Mouse (Mus musculus) neural tube, embryonic 15.5 days (tissue): ENCODE data around the gene Als2cl. TPM values are rescaled to one million over a fixed set of nuclear protein-coding genes. Genes with fewer than 3 reads are reported as not detected.

Experiments used
- ATAC-seq: fragments of 200-750 bp; cut with Nextera tagmentation; 2 replicates; pipeline ENCODE4 v1.8.0; 2017; ENCODE audit warnings: mild to moderate bottlenecking, moderate TSS enrichment, moderate library complexity; ENCODE audit not compliant: low FRiP score
- H3K27ac ChIP-seq: fragments of 300-500 bp; sonication (generic); replicated peaks from 2 replicates; pipeline ENCODE4 v1.5.1; 2015; ENCODE audit warnings: mild to moderate bottlenecking, inconsistent platforms
- H3K27me3 ChIP-seq: fragments of 300-500 bp; sonication (generic); replicated peaks from 2 replicates; pipeline ENCODE4 v1.6.1; 2015; ENCODE audit warnings: inconsistent platforms
- H3K36me3 ChIP-seq: fragments of 300-500 bp; sonication (generic); 2 replicates; pipeline ENCODE4 v1.6.1; 2015; ENCODE audit warnings: inconsistent platforms
- H3K4me1 ChIP-seq: fragments of 300-500 bp; sonication (generic); 2 replicates; pipeline ENCODE4 v1.6.1; 2015; ENCODE audit warnings: inconsistent platforms
- H3K4me2 ChIP-seq: fragments of 300-500 bp; sonication (generic); 2 replicates; pipeline ENCODE4 v1.6.1; 2015; ENCODE audit warnings: inconsistent platforms, mild to moderate bottlenecking, moderate library complexity
- H3K4me3 ChIP-seq: fragments of 300-500 bp; sonication (generic); replicated peaks from 2 replicates; pipeline ENCODE4 v1.5.1; 2015; ENCODE audit warnings: mild to moderate bottlenecking, inconsistent platforms
- H3K9ac ChIP-seq: fragments of 300-500 bp; sonication (generic); replicated peaks from 2 replicates; pipeline ENCODE4 v1.6.1; 2015; ENCODE audit warnings: mild to moderate bottlenecking, inconsistent platforms
- H3K9me3 ChIP-seq: fragments of 300-500 bp; sonication (generic); replicated peaks from 2 replicates; pipeline ENCODE4 v1.6.1; 2016; ENCODE audit warnings: inconsistent platforms
- WGBS: fragments of 180-500 bp; shearing (Covaris S2); methylation state at CpG from one replicate; pipeline ENCODE4 v1.1.7; 2015; ENCODE audit warnings: mixed read lengths; 5-methylcytosine and 5-hydroxymethylcytosine counted together
- polyA plus RNA-seq: library from polyadenylated mRNA; unstranded; fragments of >200 nt; fragmentation: Nextera tagmentation; extraction: Ambion mirVana; gene quantifications from 2 replicates; pipeline ENCODE4 v1.2.1, GENCODE M21; 2015

The Als2cl gene
- polyA plus RNA-seq, 1 experiment from 2014 or later = 3.2 TPM

DNA sequence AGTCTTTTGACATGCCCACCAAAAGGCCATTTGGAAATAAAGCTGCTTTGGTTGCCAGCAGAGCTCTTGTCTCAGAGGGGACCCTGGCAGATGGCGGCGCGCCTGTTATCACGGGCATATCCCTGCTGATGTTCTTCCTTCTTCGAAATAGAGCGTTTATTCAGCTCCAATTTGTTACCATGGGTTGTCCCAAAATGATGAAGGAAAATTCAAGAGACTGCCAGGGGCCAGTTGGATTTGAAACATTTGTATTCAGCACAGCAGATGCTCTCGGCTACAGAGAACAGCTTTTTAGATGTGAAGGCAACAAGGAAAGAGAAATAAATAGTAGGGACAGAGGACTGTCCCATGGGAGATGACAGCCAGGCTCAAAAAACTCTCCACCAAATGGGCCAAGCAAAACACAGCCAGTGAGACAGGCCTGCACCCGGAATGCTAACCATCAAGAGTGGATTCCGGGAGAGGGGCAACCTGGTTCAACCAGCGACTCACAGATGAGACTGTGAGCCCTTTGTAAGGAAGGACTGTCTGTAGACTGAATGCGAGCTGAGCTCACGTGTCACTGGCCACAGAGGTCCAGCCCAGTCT, 54.3 kb downstream of the Als2cl start:
- 45% methylated on average over 12 of the region's 12 CpGs for WGBS
- Histone ChIP-seq H3K36me3 (no peaks in the 10 kb centered on the region), H3K9ac (no peak overlapping the region), H3K9me3 (no peaks in the 10 kb centered on the region), H3K27me3 (no peaks in the 10 kb centered on the region), H3K4me3 (no peak overlapping the region), H3K4me2 (no peak overlapping the region), H3K27ac (peak overlapping the region; percentile 74), H3K4me1 (peaks cover 14% of the 10 kb centered on the region)
- peak; percentile 69 for ATAC-seq

DNA sequence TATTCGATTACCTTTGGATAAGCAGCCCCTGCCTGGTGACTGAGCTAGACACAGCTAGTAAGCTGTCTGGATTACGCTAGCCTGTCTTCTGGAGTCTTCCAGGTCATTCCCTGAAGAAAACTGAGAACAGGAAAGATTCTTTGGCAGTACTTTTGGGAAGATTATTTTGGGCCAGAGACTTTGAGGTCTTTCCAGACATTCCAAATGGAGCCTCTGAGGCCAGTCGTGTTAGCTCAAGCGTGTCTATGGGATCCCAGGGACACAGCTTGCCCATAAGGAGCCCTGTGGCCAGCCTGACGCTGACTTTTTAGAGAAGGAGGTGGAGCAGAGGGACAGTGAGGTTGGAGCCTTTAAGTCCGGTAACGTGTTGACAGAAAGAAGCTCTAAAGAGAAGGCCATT, 56.3 kb downstream of the Als2cl start:
- Histone ChIP-seq H3K36me3 (no peaks in the 10 kb centered on the region), H3K4me3 (no peak overlapping the region), H3K4me2 (no peak overlapping the region), H3K27ac (no peak overlapping the region), H3K9me3 (no peaks in the 10 kb centered on the region), H3K27me3 (no peaks in the 10 kb centered on the region), H3K9ac (no peak overlapping the region), H3K4me1 (peaks cover 14% of the 10 kb centered on the region)
- 82% methylated on average over 7 of the region's 7 CpGs for WGBS
- ATAC-seq = no peak

DNA sequence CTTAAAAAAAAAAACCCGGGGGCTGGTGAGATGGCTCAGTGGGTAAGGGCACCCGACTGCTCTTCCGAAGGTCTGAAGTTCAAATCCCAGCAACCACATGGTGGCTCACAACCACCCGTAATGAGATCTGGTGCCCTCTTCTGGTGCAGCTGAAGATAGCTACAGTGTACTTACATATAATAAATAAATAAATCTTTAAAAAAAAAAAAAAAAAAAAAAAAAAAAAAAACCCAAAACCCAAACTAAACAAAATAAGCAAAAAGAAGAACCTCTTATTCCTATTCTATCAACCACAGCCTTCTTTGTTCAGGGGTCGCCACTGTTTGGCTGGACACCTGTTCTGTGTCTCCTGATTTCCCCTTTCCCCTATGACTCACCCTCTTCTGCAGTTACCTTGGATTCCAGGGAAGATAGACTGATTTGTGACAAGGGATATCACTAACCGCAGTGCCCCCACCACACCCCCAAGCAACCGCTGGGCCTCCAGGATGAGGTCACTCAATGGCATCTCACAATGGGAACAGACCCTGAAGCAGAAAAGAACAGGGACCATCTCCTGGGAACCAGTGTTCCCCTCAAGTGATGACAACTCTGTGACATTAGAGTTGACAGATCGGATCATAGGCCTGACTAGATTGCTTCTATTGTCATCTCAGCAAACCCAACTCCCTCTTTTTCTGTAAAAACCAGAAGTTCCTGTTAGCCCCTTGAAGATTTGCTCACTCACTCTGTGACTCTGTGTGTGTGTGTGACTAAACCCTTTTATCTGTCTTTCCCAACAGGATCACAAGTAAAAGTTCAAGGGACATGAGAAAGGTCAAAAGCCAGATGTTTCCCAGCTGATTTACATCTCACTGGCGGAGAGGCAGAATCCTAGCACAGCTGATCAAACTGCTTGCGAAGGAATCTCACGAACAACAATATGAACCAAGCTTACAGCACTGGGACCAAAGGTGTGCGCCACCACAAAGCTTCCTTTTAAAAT, 58.1 kb downstream of the Als2cl start:
- H3K36me3 ChIP-seq = no peaks in the 10 kb centered on the region
- no peak overlapping the region for H3K4me3 ChIP-seq
- no peak for ATAC-seq
- 79% methylated on average over 12 of the region's 12 CpGs for WGBS
- H3K27ac ChIP-seq = no peak overlapping the region
- no peaks in the 10 kb centered on the region for H3K9me3 ChIP-seq
- H3K9ac ChIP-seq = no peak overlapping the region
- H3K4me1 ChIP-seq = peaks cover 10% of the 10 kb centered on the region
- no peak overlapping the region for H3K4me2 ChIP-seq
- no peaks in the 10 kb centered on the region for H3K27me3 ChIP-seq

DNA sequence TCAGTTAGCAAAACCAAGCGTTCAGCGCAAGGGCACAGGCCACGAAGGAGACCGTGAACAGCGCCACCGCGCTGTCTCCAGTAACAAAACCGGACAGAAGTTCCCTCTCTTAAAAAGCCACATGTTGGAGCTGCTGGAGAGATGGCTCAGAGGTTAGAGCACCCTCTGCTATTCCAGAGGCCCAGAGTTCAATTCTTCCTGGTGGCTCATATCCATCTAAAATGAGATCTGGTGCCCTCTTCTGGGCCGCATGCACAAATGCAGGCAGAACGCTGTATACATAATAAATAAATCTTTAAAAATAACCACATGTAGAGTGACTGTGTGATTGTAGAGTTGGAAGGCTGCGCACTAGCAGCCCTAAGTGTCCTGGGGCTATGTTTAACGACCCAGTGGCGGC, 64.6 kb downstream of the Als2cl start:
- Histone ChIP-seq H3K27ac (no peak overlapping the region), H3K27me3 (peaks cover 17% of the 10 kb centered on the region; the same call in 1 of the 2 replicates), H3K9ac (no peak overlapping the region), H3K36me3 (no peaks in the 10 kb centered on the region), H3K4me2 (0 out of 2 replicates have a peak overlapping the region, but pooled peaks have one; percentile 39), H3K4me3 (no peak overlapping the region), H3K4me1 (peaks cover 13% of the 10 kb centered on the region), H3K9me3 (no peaks in the 10 kb centered on the region)
- 37% methylated on average over 13 of the region's 13 CpGs for WGBS
- ATAC-seq = no peak

DNA sequence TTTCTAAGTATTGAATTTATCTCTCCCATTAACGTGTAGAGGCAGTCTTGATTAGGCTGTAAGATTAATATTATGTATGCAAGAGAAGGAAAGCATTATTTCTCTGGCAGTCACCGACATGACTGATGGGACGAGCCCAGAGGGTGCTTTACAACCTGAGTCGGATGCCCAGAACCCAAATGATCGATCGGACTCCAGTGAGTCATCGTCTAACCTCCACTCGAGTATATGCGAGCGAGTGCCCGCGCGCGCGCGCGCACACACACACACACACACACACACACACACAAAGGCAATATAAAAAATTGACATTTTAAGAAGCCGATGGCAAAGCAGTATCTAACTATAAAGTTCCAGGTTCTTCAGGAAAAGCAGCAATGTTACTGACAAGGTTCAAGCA, 65.7 kb downstream of the Als2cl start:
- Histone ChIP-seq H3K9me3 (no peaks in the 10 kb centered on the region), H3K4me1 (peaks cover 13% of the 10 kb centered on the region), H3K4me2 (peak overlapping the region; percentile 39), H3K36me3 (no peaks in the 10 kb centered on the region), H3K9ac (no peak overlapping the region), H3K4me3 (peak overlapping the region; percentile 8; the same call in 1 of the 2 replicates), H3K27ac (no peak overlapping the region), H3K27me3 (peaks cover 17% of the 10 kb centered on the region; the same call in 1 of the 2 replicates)
- ATAC-seq = peak; percentile 22; the same call in 1 of the 2 replicates
- 10% methylated on average over 18 of the region's 18 CpGs for WGBS

DNA sequence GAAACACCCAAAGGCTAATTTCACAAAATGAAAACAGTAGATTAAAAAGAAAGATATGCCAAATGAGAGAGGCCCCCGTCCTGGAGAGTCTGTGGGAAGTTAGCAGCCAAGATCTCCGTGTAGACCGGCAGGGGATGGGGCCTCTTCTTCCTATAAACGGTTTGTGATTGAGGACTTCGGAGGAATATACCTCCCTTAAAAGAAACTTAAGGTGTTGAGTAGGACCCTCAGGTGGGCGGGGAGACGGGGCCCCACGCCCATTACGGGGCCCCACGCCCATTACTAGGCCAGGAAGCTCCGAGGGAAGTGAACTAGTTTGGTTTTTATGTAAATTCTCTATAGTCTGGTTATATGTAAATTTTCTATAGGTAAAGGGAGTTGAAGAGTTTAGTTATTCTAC, 66.3 kb downstream of the Als2cl start, which contains the start of gene Tdgf1:
Gene Tdgf1 (minus strand): TSS at position 233 of the 400 bp plus-strand sequence.
- H3K9ac ChIP-seq = no peak within 1 kb of the TSS
- peaks cover 17% of the 10 kb centered on the region; the same call in 1 of the 2 replicates for H3K27me3 ChIP-seq
- no peaks in the 10 kb centered on the region for H3K9me3 ChIP-seq
- ATAC-seq = no peak
- H3K27ac ChIP-seq = no peak within 1 kb of the TSS
- H3K4me1 ChIP-seq = peaks cover 13% of the 10 kb centered on the region
- H3K36me3 ChIP-seq = no peaks in the 10 kb centered on the region
- peak within 1 kb of the TSS; percentile 8; the same call in 1 of the 2 replicates for H3K4me3 ChIP-seq
- 15% methylated on average over 11 of the region's 11 CpGs for whole genome bisulfite sequencing
- peak within 1 kb of the TSS; percentile 39 for H3K4me2 ChIP-seq

DNA sequence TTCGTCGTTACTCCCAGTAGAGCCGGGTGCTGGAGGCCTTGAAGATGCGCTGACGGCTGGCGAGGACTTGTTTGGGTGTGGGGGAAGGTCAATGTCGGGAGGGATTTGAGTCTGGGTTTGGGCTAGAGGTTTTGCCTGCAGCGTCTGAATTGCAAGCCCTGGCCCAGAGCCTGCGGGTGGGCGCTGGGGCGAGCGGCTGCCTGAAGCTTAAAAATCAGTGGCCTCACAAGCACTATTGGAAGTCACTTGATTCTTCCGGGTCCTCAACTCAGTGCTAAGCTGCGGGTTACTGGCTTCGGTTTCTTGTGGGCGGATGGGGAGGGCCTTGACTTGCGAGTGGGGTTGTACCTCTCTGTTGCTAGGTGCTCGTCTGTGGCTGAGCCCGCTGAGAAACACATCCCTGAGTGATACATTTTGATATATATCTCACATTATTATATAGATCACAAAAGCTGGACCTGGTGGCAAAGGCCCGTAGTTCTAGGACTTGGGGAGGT, 66.9 kb downstream of the Als2cl start:
- Histone ChIP-seq H3K9ac (no peak overlapping the region), H3K4me3 (no peak overlapping the region), H3K4me2 (no peak overlapping the region), H3K27ac (no peak overlapping the region), H3K9me3 (no peaks in the 10 kb centered on the region), H3K36me3 (no peaks in the 10 kb centered on the region), H3K27me3 (peaks cover 17% of the 10 kb centered on the region; the same call in 1 of the 2 replicates), H3K4me1 (peaks cover 13% of the 10 kb centered on the region)
- WGBS = 12% methylated on average over 20 of the region's 20 CpGs
- no peak for ATAC-seq

DNA sequence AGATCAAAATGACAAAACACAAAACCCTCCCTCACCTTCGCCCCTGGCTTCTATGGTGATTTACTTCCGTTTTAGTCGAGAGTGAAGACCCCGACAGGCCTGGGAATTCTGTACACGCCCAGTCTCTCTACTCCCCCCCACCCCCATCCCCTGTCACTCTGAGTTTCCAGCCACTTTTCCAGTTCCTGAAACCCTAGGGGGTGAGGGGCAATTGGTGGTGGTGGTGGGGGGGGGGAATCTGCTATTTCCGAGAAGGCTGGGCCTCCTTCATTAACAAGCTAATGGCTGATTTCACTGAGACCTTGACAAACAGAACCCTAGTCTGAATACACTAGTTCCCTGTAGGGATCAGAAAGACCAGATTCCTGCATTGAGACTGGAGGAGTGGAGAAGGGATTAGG, 67.6 kb downstream of the Als2cl start:
- H3K4me2 ChIP-seq = no peak overlapping the region
- no peak overlapping the region for H3K9ac ChIP-seq
- no peak overlapping the region for H3K27ac ChIP-seq
- H3K36me3 ChIP-seq = no peaks in the 10 kb centered on the region
- H3K4me3 ChIP-seq = no peak overlapping the region
- 13% methylated on average over 6 of the region's 6 CpGs for WGBS
- peaks cover 13% of the 10 kb centered on the region for H3K4me1 ChIP-seq
- ATAC-seq = no peak
- peaks cover 18% of the 10 kb centered on the region; the same call in 1 of the 2 replicates for H3K27me3 ChIP-seq
- no peaks in the 10 kb centered on the region for H3K9me3 ChIP-seq

DNA sequence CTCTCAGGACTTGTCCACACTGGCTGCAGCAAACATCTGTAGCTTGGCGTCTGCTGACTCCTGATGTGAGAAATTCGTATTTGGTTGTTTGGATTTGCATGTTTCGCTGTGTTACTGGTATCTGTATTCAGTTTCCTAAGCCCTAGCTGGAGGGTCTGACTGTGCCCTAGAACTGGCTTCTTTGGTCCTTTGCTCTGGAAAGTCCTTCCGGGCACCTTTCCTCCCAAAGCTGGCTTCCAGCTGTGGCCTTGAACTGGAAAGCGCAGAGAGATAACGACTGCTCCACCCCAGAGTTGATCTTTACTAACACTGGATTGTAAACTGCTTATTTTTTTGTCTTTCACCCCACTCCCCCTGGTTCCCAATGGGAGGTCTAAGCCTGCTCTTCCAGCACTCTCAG, 68.2 kb downstream of the Als2cl start:
- ATAC-seq = no peak
- Histone ChIP-seq H3K9me3 (no peaks in the 10 kb centered on the region), H3K4me3 (no peak overlapping the region), H3K27ac (no peak overlapping the region), H3K36me3 (no peaks in the 10 kb centered on the region), H3K27me3 (peaks cover 19% of the 10 kb centered on the region; the same call in 1 of the 2 replicates), H3K4me1 (peaks cover 16% of the 10 kb centered on the region), H3K9ac (no peak overlapping the region), H3K4me2 (no peak overlapping the region)
- 43% methylated on average over 6 of the region's 6 CpGs for WGBS

DNA sequence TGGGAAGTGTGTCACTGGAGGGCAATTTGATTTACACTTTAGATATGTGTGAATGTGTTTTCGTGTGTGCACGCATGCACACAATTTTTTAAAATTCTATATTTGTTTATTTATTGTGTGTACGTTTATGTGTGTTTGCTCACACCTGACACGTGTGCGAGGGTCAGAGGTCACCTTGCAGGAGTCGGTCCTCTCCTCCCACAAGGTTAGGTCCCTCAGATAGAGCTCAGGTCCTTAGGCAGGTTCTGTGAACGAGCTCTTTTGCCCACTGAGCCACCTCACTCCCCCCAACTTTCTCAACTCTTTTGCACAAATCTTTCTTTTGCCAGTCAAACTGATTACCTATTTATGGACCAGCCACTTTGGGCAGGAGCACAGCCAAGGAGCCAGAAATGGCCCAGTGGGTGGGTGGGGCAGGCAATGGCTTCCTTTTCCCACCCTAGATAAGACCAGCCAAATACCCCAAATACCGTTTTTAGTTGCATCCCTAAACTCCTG, 69.2 kb downstream of the Als2cl start:
- Histone ChIP-seq H3K27ac (no peak overlapping the region), H3K4me3 (no peak overlapping the region), H3K4me1 (peaks cover 21% of the 10 kb centered on the region), H3K27me3 (peaks cover 19% of the 10 kb centered on the region; the same call in 1 of the 2 replicates), H3K36me3 (no peaks in the 10 kb centered on the region), H3K9ac (no peak overlapping the region), H3K9me3 (no peaks in the 10 kb centered on the region), H3K4me2 (no peak overlapping the region)
- 67% methylated on average over 8 of the region's 8 CpGs for WGBS
- ATAC-seq = no peak

DNA sequence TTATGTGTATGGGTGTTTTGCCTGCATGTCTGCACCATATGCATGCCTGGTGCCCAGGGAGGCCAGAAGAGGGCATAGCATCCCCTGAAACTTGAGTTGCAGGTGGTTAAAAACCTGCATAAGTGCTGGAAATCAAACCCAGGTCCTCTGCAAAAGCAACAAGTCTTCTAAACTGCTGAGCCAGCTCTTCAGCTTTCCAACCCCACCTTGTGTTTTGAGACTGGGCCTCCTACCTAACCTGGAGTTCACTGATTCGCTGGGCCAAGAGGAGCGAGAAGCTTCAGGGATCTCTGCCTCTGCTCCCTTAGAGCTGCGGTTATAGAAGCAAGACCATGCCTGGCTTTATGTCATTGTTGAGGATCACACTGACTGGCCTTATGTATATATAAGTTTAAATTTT, 70.4 kb downstream of the Als2cl start:
- Histone ChIP-seq H3K27me3 (peaks cover 9% of the 10 kb centered on the region; the same call in 1 of the 2 replicates), H3K36me3 (no peaks in the 10 kb centered on the region)
- 97% methylated on average over 3 of the region's 3 CpGs for WGBS

More for the DNA sequence above, 70.4 kb downstream of the Als2cl start:
- no peak for ATAC-seq
- no peak overlapping the region for H3K4me2 ChIP-seq
- no peaks in the 10 kb centered on the region for H3K9me3 ChIP-seq
- peaks cover 20% of the 10 kb centered on the region for H3K4me1 ChIP-seq
- no peak overlapping the region for H3K9ac ChIP-seq
- H3K4me3 ChIP-seq = no peak overlapping the region
- no peak overlapping the region for H3K27ac ChIP-seq
